Mouse (Mus musculus) hindbrain, embryonic 11.5 days (tissue): ENCODE measurements around the gene Exo5. TPM values are rescaled to one million over a fixed set of nuclear protein-coding genes. Genes with fewer than 3 reads are reported as not detected.

Source experiments
- ATAC-seq: fragments of 200-750 bp; cut with Nextera tagmentation; 2 replicates; pipeline ENCODE4 v1.8.0; 2017; ENCODE audit warnings: mild to moderate bottlenecking, moderate TSS enrichment, moderate library complexity; ENCODE audit not compliant: low FRiP score
- DNase-seq: peaks from one replicate; pipeline ENCODE4 v3.0.0-alpha.2; 2015; ENCODE audit warnings: low spot score
- H3K27ac ChIP-seq: fragments of 300-500 bp; sonication (generic); 2 replicates; pipeline ENCODE4 v1.5.1; 2014; ENCODE audit warnings: mild to moderate bottlenecking, low read depth, low read length
- H3K27me3 ChIP-seq: fragments of 300-500 bp; sonication (generic); 2 replicates; pipeline ENCODE4 v1.6.1; 2014; ENCODE audit warnings: mild to moderate bottlenecking, low read length, moderate library complexity, mixed read lengths; ENCODE audit not compliant: control insufficient read depth, insufficient read depth
- H3K36me3 ChIP-seq: fragments of 300-500 bp; sonication (generic); 2 replicates; pipeline ENCODE4 v1.6.1; 2014; ENCODE audit warnings: mild to moderate bottlenecking, low read length, moderate library complexity, mixed read lengths; ENCODE audit not compliant: control insufficient read depth, insufficient read depth
- H3K4me1 ChIP-seq: fragments of 300-500 bp; sonication (generic); replicated peaks from 2 replicates; pipeline ENCODE4 v1.6.1; 2014; ENCODE audit warnings: low read length, mixed read lengths; ENCODE audit not compliant: control insufficient read depth, insufficient read depth
- H3K4me2 ChIP-seq: fragments of 300-500 bp; sonication (generic); replicated peaks from 2 replicates; pipeline ENCODE4 v1.6.1; 2014; ENCODE audit warnings: mild to moderate bottlenecking, low read depth, low read length
- H3K4me3 ChIP-seq: fragments of 300-500 bp; sonication (generic); 2 replicates; pipeline ENCODE4 v1.5.1; 2014; ENCODE audit warnings: low read depth, low read length
- H3K9ac ChIP-seq: fragments of 300-500 bp; sonication (generic); 2 replicates; pipeline ENCODE4 v1.6.1; 2014; ENCODE audit warnings: low read depth, low read length
- H3K9me3 ChIP-seq: fragments of 300-500 bp; sonication (generic); 2 replicates; pipeline ENCODE4 v1.6.1; 2016; ENCODE audit warnings: low read length; ENCODE audit not compliant: control insufficient read depth
- WGBS: fragments of 180-500 bp; shearing (Covaris S2); extraction: QIAGEN DNeasy Blood & Tissue Kit; methylation state at CpG from one replicate; pipeline ENCODE4 v1.1.7; 2014; 5-methylcytosine and 5-hydroxymethylcytosine counted together
- polyA plus RNA-seq: library from polyadenylated mRNA; unstranded; fragments of >200 nt; fragmentation: Nextera tagmentation; extraction: Ambion mirVana; gene quantifications from 2 replicates; pipeline ENCODE4 v1.2.1, GENCODE M21; 2014

Exo5 gene
- polyA plus RNA-seq, 1 experiment from 2014 or later = 32.0 TPM

DNA sequence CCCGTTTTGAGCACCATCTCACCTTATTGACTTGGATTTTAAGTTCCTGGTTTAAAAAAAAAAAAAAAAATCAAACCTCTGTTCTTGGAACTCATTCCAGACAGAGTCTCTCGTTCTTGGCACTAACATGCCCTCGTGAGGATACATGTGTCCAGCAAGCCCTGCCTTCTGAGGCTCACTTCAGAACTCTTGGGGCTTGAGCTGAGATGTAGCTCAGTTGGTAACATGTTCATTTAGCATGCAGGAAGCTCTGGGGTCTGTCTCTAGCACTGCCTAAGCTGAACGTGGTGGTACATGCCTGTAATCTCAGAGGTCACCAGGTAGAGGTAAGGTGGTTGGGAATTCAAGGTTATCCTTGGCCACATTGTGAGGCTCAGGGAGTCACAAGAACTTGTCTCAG lies 38.7 kb downstream of the Exo5 start:
- no peaks in the 10 kb centered on the region for H3K9me3 ChIP-seq
- no peak for DNase-seq
- 34% methylated on average over 4 of the region's 4 CpGs for WGBS

DNA sequence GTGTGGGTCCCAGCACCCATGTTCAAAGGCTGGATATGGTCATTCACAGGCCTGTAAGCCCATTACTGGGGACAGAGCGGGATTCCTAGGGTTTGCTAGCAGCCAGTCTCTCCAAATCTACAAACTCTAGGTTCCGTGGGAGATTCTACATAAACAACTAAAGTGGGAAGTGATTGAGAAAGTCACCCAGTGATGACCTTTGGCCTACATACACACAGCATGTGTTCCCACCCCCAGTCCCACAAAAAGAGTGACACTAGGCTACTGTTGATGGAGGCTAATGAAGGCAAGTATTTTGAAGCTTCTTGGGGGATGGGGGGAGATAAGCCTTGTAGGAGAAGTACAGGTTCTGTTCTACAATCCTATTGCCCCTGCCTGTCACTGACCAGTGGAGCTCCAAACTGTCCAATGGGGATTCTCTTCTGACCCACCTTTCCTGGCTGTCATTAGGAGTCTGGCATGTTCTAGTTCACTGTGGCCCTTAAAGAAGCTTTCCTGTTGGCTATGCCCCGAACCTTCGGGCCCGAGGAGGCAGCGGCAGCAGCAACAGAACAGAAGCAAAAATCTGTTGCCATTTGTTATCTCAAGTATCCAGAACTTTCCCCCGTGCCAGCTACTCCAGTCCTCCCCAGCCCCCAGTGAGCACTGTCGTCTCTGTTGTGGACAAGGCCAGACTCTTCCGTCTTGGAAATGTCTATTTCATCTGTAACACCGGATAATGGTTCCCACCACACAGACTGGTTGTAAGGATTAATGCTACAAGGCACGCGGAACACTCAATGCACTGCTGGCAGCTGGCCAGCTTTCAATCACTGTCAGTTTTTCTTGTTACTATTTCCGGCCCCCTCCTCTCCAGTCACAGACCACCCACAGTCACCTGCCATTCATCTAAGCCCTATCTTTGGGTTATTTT lies 39.4 kb downstream of the Exo5 start:
- ATAC-seq (no peak), DNase-seq (peak; percentile 59)
- 51% methylated on average over 13 of the region's 13 CpGs for WGBS

More for the DNA sequence above, 38.7 kb downstream of the Exo5 start:
- Histone ChIP-seq H3K9ac (no peak overlapping the region), H3K4me2 (no peak overlapping the region), H3K4me1 (peaks cover 12% of the 10 kb centered on the region), H3K27me3 (0 out of 2 replicates have a peak, but pooled peaks cover 2% of the 10 kb centered on the region), H3K4me3 (no peak overlapping the region), H3K27ac (no peak overlapping the region), H3K36me3 (no peaks in the 10 kb centered on the region)
- ATAC-seq = no peak

DNA sequence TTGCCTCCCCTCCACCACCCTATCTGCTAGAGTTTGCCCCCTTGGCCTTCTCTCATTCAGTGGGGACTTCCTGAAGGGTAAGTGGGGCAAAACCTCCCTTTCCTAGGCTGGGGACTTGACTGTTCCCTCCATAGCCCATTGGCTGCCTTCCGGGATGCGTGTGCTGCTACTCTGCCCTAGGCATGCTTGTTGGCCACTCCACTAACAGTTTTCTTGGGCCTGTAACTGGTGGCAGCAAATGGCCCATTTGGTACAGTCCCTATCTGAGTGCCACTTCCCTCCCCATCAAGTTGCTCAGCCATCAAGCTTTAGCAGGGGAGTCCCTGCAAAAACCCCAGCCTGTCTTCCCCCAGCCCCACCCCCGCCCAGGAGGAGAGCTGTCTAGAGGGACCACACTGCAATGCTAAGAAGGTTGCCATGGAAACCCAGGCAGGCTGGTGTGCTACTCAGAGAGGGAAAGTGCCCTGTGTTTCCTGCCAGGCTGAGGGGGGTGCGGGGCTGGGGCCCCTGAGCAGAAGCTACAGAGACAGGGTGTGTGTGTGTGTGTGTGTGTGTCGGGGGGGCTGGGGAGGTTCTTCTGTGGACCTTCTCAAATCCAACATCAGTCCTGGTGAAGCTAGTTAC lies 42.7 kb downstream of the Exo5 start:
- Histone ChIP-seq H3K27ac (no peak overlapping the region), H3K4me2 (no peak overlapping the region), H3K4me3 (no peak overlapping the region), H3K36me3 (no peaks in the 10 kb centered on the region), H3K9me3 (no peaks in the 10 kb centered on the region), H3K4me1 (peaks cover 12% of the 10 kb centered on the region), H3K27me3 (0 out of 2 replicates have a peak, but pooled peaks cover 2% of the 10 kb centered on the region), H3K9ac (no peak overlapping the region)
- 37% methylated on average over 5 of the region's 5 CpGs for WGBS
- DNase-seq = peak; percentile 64
- ATAC-seq = peak; percentile 85

More for the DNA sequence above, 39.4 kb downstream of the Exo5 start:
- no peak overlapping the region for H3K4me3 ChIP-seq
- H3K4me2 ChIP-seq = no peak overlapping the region
- 0 out of 2 replicates have a peak, but pooled peaks cover 2% of the 10 kb centered on the region for H3K27me3 ChIP-seq
- H3K4me1 ChIP-seq = peaks cover 12% of the 10 kb centered on the region
- no peak overlapping the region for H3K9ac ChIP-seq
- no peak overlapping the region for H3K27ac ChIP-seq
- H3K36me3 ChIP-seq = no peaks in the 10 kb centered on the region
- no peaks in the 10 kb centered on the region for H3K9me3 ChIP-seq

DNA sequence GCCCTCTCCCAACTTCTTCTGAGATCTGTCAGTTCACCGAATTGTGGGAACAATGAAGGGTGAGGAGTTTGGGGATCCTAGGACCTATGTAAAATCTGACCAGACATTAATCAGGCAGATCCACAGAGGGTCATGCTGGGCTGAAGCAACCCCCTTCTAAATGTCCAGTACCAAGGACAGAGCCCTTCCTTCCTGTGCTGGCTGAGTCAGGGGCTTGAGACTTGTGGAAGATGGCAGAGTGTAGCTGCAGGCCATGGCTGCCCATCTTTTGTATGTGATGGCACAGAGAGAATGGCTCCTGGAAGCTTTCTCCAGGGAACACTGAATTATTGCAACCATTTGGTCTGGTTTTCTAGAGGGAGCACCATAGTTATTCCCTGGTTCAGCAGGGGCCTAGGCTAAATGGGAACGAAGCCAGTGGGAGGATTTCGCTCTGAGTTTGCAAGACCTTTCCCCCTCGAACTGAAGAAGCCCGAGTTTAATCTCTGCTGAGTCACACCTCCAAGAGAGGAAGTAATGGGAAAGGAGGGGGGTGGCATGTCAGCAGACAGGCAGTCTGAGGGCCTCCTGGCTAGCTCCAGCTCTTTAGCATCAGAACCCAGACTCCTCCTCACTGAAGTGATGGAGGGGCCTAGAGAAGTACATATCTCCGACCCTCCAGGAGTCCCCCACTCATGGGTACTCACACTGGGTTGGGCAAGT lies 43.9 kb downstream of the Exo5 start:
- H3K4me1 ChIP-seq = peaks cover 11% of the 10 kb centered on the region
- DNase-seq (no peak), ATAC-seq (no peak)
- no peak overlapping the region for H3K4me3 ChIP-seq
- WGBS = 61% methylated on average over 6 of the region's 6 CpGs
- no peak overlapping the region for H3K4me2 ChIP-seq
- no peaks in the 10 kb centered on the region for H3K36me3 ChIP-seq
- no peaks in the 10 kb centered on the region for H3K9me3 ChIP-seq
- no peak overlapping the region for H3K9ac ChIP-seq
- 0 out of 2 replicates have a peak, but pooled peaks cover 2% of the 10 kb centered on the region for H3K27me3 ChIP-seq
- no peak overlapping the region for H3K27ac ChIP-seq

DNA sequence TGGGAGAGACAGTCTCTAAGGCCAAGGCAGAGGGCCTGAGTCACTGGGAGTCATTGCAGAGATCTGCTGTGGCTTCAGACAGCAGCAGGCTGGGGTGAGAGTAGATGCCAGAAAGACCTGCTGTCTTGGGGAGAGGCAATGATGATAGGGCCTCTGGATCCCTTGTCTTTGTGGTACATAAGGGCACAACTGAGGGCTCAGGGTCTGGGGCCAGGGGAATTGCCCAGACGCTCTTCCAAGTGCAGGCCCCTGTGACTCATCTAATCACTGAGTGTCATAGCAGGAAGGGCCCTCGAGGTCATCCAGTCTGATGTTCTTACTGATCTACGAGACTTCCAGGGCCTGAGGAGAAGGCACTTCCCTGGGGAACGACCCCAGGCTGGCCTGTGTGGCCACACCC lies 45.4 kb downstream of the Exo5 start:
- no peak for DNase-seq
- Histone ChIP-seq H3K27me3 (no peaks in the 10 kb centered on the region), H3K4me3 (no peak overlapping the region), H3K27ac (no peak overlapping the region), H3K4me1 (peaks cover 6% of the 10 kb centered on the region), H3K36me3 (no peaks in the 10 kb centered on the region), H3K4me2 (no peak overlapping the region), H3K9ac (no peak overlapping the region), H3K9me3 (no peaks in the 10 kb centered on the region)
- no peak for ATAC-seq
- WGBS = 40% methylated on average over 4 of the region's 4 CpGs

DNA sequence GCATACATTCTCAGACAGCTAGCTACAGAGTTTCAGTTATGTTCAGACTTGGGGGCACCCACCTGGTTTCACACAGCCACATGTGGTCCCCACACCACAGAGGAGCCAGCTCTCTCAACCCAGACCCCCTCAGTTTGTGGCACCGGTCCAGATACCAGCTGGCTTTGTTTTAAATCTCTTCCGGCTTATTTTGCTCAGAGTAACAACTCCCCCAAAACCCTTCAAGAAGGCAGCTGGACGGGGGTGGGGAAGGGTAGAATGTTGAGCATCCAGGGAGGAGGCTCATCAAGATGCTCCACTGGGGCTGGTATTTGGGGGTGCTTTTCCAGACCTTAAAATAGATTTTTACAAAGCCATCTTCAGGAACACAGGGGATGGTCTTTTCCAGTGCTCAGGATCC lies 46.1 kb downstream of the Exo5 start:
- Histone ChIP-seq H3K9ac (no peak overlapping the region), H3K4me1 (peaks cover 6% of the 10 kb centered on the region), H3K27me3 (no peaks in the 10 kb centered on the region), H3K4me3 (no peak overlapping the region), H3K36me3 (no peaks in the 10 kb centered on the region), H3K9me3 (no peaks in the 10 kb centered on the region), H3K27ac (no peak overlapping the region), H3K4me2 (no peak overlapping the region)
- ATAC-seq = no peak
- DNase-seq = no peak
- WGBS = 87% methylated on average over 3 of the region's 3 CpGs

DNA sequence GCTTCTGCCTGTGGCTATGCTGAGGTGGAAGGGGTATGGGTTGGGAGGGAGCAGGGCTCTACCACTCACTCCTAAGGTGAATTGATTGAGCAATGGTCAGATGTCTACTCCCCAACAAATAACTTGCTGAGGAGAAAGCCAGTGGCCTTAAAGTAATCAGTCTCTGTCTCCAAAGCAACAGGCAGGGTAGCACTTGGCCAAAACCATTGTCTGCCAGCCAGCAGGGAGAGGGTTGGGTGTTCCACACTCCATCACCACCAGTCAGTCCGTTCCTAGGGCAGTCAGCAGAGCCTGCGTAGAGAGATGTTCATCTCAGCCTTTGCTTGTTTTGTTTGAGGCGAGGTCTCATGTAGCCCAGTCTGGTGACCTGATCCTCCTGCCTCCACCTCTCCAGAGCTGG lies 48.9 kb downstream of the Exo5 start:
- Histone ChIP-seq H3K36me3 (no peaks in the 10 kb centered on the region), H3K9ac (no peak overlapping the region), H3K27ac (no peak overlapping the region), H3K4me3 (no peak overlapping the region), H3K9me3 (no peaks in the 10 kb centered on the region), H3K4me1 (no peaks in the 10 kb centered on the region), H3K27me3 (no peaks in the 10 kb centered on the region), H3K4me2 (no peak overlapping the region)
- DNase-seq = no peak
- no peak for ATAC-seq
- WGBS = 53% methylated on average over 3 of the region's 3 CpGs
